Mouse (Mus musculus): ENCODE results near the gene Ier3.

DNA sequence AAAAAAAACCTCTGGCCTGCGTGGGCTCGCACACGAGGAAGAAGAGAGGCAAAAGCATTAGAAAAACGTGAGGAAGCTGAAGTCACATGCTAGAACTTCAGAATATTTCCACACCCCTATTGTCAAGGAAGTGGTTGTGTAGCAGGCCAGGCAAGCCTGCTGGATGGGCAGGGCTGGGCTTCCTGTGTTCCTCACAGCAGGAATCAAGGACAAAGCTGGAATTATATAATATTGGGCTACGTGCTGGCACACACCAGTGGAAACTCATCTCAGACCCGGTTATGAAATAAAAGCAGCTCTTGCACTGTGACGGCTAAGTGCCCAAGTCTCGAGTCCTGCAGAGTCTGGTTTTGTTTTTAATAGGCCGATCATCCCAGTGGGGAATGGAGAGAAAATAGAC lies 13.4 kb upstream of the Ier3 start:
- no peak for TF ChIP-seq EP300 (IDR thresholded peaks at IDR 0.05; ENCODE audit: low read depth)
- no peak for TF ChIP-seq CTCF (IDR thresholded peaks at IDR 0.05; ENCODE audit: low read depth)

Data from liver, postnatal 0 days (tissue).